Mouse (Mus musculus): Measurements from ENCODE around the gene Bcas3. TPM values are rescaled to one million over a fixed set of nuclear protein-coding genes. Genes with fewer than 3 reads are reported as not detected.

Bcas3 gene
- total and polyA plus RNA-seq, 2 experiments from 2014 or later: 31.6 to 32.3 TPM

GRCm38 (mm10) chr11:85812201-85812966, 459.4 kb downstream of the Bcas3 start:
- Histone ChIP-seq H3K4me1 (ENCODE audit: insufficient read depth, low read length) (no peaks in the 10 kb centered on the region), H3K27me3 (ENCODE audit: insufficient read depth, low read length) (no peaks in the 10 kb centered on the region), H3K9ac (replicated peaks; ENCODE audit: low read length) (no peak overlapping the region), H3K9me3 (ENCODE audit: low read length) (no peaks in the 10 kb centered on the region), H3K27ac (no peak overlapping the region), H3K4me3 (ENCODE audit: low read length) (no peak overlapping the region), H3K4me2 (ENCODE audit: low read depth, low read length) (no peak overlapping the region), H3K36me3 (ENCODE audit: insufficient read depth, low read length) (no peaks in the 10 kb centered on the region)
- DNase-seq (ENCODE audit: low spot score): peak; percentile 9
- no peak for ATAC-seq
- 74% methylated on average over 12 of the region's 12 CpGs for WGBS
- no peak for TF ChIP-seq CTCF (IDR thresholded peaks at IDR 0.05; ENCODE audit: low read depth)

- ATAC-seq (no peak), DNase-seq (ENCODE audit: low spot score) (no peak)
- Histone ChIP-seq H3K27ac (no peak overlapping the region), H3K4me3 (ENCODE audit: low read length) (no peak overlapping the region), H3K4me2 (ENCODE audit: low read depth, low read length) (no peak overlapping the region), H3K9me3 (ENCODE audit: low read length) (no peaks in the 10 kb centered on the region), H3K36me3 (ENCODE audit: insufficient read depth, low read length) (no peaks in the 10 kb centered on the region), H3K27me3 (ENCODE audit: insufficient read depth, low read length) (no peaks in the 10 kb centered on the region), H3K9ac (replicated peaks; ENCODE audit: low read length) (no peak overlapping the region), H3K4me1 (ENCODE audit: insufficient read depth, low read length) (no peaks in the 10 kb centered on the region)
- 47% methylated on average over 4 of the region's 4 CpGs for WGBS
- TF ChIP-seq CTCF (IDR thresholded peaks at IDR 0.05; ENCODE audit: low read depth): no peak
These were observed 461.7 kb downstream of the Bcas3 start for GRCm38 (mm10) chr11:85814678-85815077.

GRCm38 (mm10) chr11:85816471-85816870, 463.5 kb downstream of the Bcas3 start:
- Histone ChIP-seq H3K9me3 (ENCODE audit: low read length) (no peaks in the 10 kb centered on the region), H3K27ac (no peak overlapping the region), H3K4me2 (ENCODE audit: low read depth, low read length) (no peak overlapping the region), H3K36me3 (ENCODE audit: insufficient read depth, low read length) (no peaks in the 10 kb centered on the region), H3K27me3 (ENCODE audit: insufficient read depth, low read length) (no peaks in the 10 kb centered on the region), H3K4me3 (ENCODE audit: low read length) (no peak overlapping the region), H3K9ac (replicated peaks; ENCODE audit: low read length) (no peak overlapping the region), H3K4me1 (ENCODE audit: insufficient read depth, low read length) (no peaks in the 10 kb centered on the region)
- DNase-seq (ENCODE audit: low spot score) (no peak), ATAC-seq (no peak)
- 79% methylated on average over 5 of the region's 5 CpGs for whole genome bisulfite sequencing
- TF ChIP-seq CTCF (IDR thresholded peaks at IDR 0.05; ENCODE audit: low read depth): no peak

- DNase-seq (ENCODE audit: low spot score) (no peak), ATAC-seq (no peak)
- WGBS: 80% methylated on average over 3 of the region's 3 CpGs
- no peaks in the 10 kb centered on the region for H3K9me3 ChIP-seq (ENCODE audit: low read length)
- no peaks in the 10 kb centered on the region for H3K4me1 ChIP-seq (ENCODE audit: insufficient read depth, low read length)
- no peak overlapping the region for H3K4me2 ChIP-seq (ENCODE audit: low read depth, low read length)
- H3K4me3 ChIP-seq (ENCODE audit: low read length): no peak overlapping the region
- no peak overlapping the region for H3K27ac ChIP-seq
- no peaks in the 10 kb centered on the region for H3K36me3 ChIP-seq (ENCODE audit: insufficient read depth, low read length)
- TF ChIP-seq CTCF (IDR thresholded peaks at IDR 0.05; ENCODE audit: low read depth): no peak
- no peaks in the 10 kb centered on the region for H3K27me3 ChIP-seq (ENCODE audit: insufficient read depth, low read length)
- no peak overlapping the region for H3K9ac ChIP-seq (replicated peaks; ENCODE audit: low read length)
These were observed 465.4 kb downstream of the Bcas3 start for GRCm38 (mm10) chr11:85818401-85818800.

- TF ChIP-seq CTCF (IDR thresholded peaks at IDR 0.05; ENCODE audit: low read depth): no peak
- no peak for ATAC-seq
These were observed 468.0 kb downstream of the Bcas3 start for GRCm38 (mm10) chr11:85820959-85821358.

GRCm38 (mm10) chr11:85821659-85822058, 468.7 kb downstream of the Bcas3 start:
- no peak for TF ChIP-seq CTCF (IDR thresholded peaks at IDR 0.05; ENCODE audit: low read depth)
- H3K4me2 ChIP-seq (ENCODE audit: low read depth, low read length): no peak overlapping the region
- H3K4me1 ChIP-seq (ENCODE audit: insufficient read depth, low read length): no peaks in the 10 kb centered on the region
- H3K9ac ChIP-seq (replicated peaks; ENCODE audit: low read length): no peak overlapping the region
- peaks cover 12% of the 10 kb centered on the region for H3K27me3 ChIP-seq (ENCODE audit: insufficient read depth, low read length)
- DNase-seq (ENCODE audit: low spot score) (no peak), ATAC-seq (no peak)
- H3K36me3 ChIP-seq (ENCODE audit: insufficient read depth, low read length): no peaks in the 10 kb centered on the region
- no peak overlapping the region for H3K4me3 ChIP-seq (ENCODE audit: low read length)
- H3K9me3 ChIP-seq (ENCODE audit: low read length): no peaks in the 10 kb centered on the region
- H3K27ac ChIP-seq: no peak overlapping the region
- WGBS: 77% methylated on average over 9 of the region's 9 CpGs

More at GRCm38 (mm10) chr11:85820959-85821358, 468.0 kb downstream of the Bcas3 start:
- Histone ChIP-seq H3K4me1 (ENCODE audit: insufficient read depth, low read length) (no peaks in the 10 kb centered on the region), H3K9me3 (ENCODE audit: low read length) (no peaks in the 10 kb centered on the region), H3K4me2 (ENCODE audit: low read depth, low read length) (no peak overlapping the region), H3K36me3 (ENCODE audit: insufficient read depth, low read length) (no peaks in the 10 kb centered on the region), H3K4me3 (ENCODE audit: low read length) (no peak overlapping the region), H3K27ac (no peak overlapping the region), H3K27me3 (ENCODE audit: insufficient read depth, low read length) (peaks cover 5% of the 10 kb centered on the region; the same call in 1 of the 2 replicates), H3K9ac (replicated peaks; ENCODE audit: low read length) (no peak overlapping the region)
- 88% methylated on average over 3 of the region's 3 CpGs for WGBS
- no peak for DNase-seq (ENCODE audit: low spot score)

GRCm38 (mm10) chr11:85823181-85823580, 470.2 kb downstream of the Bcas3 start:
- TF ChIP-seq CTCF (IDR thresholded peaks at IDR 0.05; ENCODE audit: low read depth): peak; percentile 90
- WGBS: 17% methylated on average over 6 of the region's 6 CpGs
- no peaks in the 10 kb centered on the region for H3K36me3 ChIP-seq (ENCODE audit: insufficient read depth, low read length)
- no peak overlapping the region for H3K4me2 ChIP-seq (ENCODE audit: low read depth, low read length)
- H3K27me3 ChIP-seq (ENCODE audit: insufficient read depth, low read length): peaks cover 19% of the 10 kb centered on the region
- no peaks in the 10 kb centered on the region for H3K4me1 ChIP-seq (ENCODE audit: insufficient read depth, low read length)
- DNase-seq (ENCODE audit: low spot score) (peak; percentile 71), ATAC-seq (0 out of 2 replicates have a peak, but pooled peaks have one; percentile 40)
- H3K9me3 ChIP-seq (ENCODE audit: low read length): no peaks in the 10 kb centered on the region
- no peak overlapping the region for H3K9ac ChIP-seq (replicated peaks; ENCODE audit: low read length)
- no peak overlapping the region for H3K27ac ChIP-seq
- H3K4me3 ChIP-seq (ENCODE audit: low read length): no peak overlapping the region
